Mouse (Mus musculus) small intestine, adult 2 months (tissue): ENCODE results near the gene Lrch4.

Experiments used
- CTCF ChIP-seq: fragments of 200-500 bp; IDR thresholded peaks from 2 replicates; pipeline ENCODE4 v1.5.1; 2012; ENCODE audit warnings: low read depth, mild to moderate bottlenecking, control low read depth, inconsistent platforms, low read length, moderate library complexity, mixed read lengths; ENCODE audit not compliant: insufficient replicate concordance, insufficient read length; ENCODE audit errors: extremely low read depth
- POLR2A ChIP-seq: fragments of 200-500 bp; IDR thresholded peaks from 2 replicates; pipeline ENCODE4 v1.6.1; 2012; ENCODE audit warnings: low read depth, mild to moderate bottlenecking, control low read depth, inconsistent platforms, low read length, moderate library complexity

GRCm38 (mm10) chr5:137596601-137597261, 32.2 kb upstream of the Lrch4 start:
- no peak for TF ChIP-seq CTCF
- TF ChIP-seq POLR2A, result no peak
